Mouse (Mus musculus): ENCODE measurements around the gene Hdac5. TPM values are rescaled to one million over a fixed set of nuclear protein-coding genes. Genes with fewer than 3 reads are reported as not detected.
A peak's percentile ranks its signal among the peaks of the same experiment; 100 is the strongest.

The Hdac5 gene
- total RNA-seq, 2 experiments from 2014 or later = 286 to 315 TPM

DNA sequence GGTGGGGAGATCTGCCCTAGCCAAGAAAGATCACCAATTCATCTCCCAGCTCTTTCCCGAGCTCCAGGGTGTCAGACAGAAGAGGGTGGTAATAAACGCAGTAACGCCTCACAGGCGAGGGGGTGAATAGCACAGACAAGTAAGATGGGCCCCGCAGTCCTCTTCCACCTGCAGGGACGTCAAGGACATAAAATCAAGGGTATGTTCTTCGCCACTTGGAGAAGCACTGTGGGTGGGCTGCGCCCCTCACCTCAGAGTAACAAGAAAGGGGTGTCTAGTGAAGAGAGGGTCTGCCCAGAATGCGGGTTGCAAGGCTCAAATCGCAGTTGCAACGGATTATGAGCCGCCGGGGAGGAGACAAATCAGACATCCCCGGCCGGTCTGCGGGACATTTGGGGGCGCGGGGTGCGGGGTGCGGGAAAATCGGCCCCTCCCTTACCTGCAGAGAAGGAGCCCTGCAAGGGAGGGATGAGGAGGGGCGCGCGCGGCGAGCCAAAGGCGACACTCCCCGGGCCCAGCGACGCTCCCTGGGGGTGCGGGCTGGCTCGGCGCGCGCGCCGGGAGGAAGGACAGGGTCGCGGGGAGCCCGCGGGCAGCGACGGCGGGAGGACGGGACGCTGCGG lies 524 bp downstream of the Hdac5 start:
- no peak for DNase-seq (ENCODE audit: extremely low spot score in 1 of 2, low spot score in 2 of 2)
- Histone ChIP-seq H3K4me3 (peak overlapping the region; percentile 72), H3K27ac (peak overlapping the region; percentile 94)
- no peak; the same call in 1 of the 2 replicates for TF ChIP-seq CTCF (IDR thresholded peaks at IDR 0.05)
- intact Hi-C loops (cut with DNase I) = loop anchor here (1.0 to 2.0 kb wide), 2 partner anchors 11 to 41 kb away; partner anchors contain the start of gene G6pc3

DNA sequence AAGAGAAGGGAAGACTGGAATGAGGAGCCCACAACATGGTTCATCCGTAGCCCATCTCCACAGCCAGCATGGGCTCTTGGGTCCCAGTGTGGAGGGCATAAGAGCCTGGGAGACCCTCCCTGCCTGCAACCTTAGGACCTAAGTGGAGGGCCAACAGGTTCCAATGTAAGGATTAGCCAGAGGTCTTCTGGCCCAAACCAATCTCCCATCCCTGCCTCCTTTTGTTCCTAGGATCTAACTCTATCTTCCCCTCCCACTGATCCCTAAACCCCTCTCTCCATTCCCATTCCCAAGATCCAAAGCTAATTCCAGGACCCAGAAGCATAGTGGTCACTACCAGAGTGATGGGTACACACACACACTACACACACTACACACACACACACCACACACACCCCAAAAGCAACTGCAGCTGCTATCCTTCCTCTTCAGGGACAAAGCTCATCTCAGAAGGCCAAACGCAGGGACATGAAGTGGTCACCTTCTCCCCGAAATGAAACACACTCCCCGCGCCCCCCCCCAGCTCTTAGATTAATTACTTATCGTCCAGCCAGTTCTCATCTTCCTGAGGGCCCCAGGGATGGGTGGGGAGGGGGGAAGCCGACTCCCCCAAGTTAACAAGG lies 1.2 kb downstream of the Hdac5 start:
- intact Hi-C loops (cut with DNase I) = loop anchor here (1.0 to 2.0 kb wide), 2 partner anchors 10 to 40 kb away; partner anchors contain the start of gene G6pc3
- no peak for DNase-seq (ENCODE audit: extremely low spot score in 1 of 2, low spot score in 2 of 2)
- TF ChIP-seq CTCF (IDR thresholded peaks at IDR 0.05) = no peak
- Histone ChIP-seq H3K4me3 (peak overlapping the region; percentile 72), H3K27ac (peak overlapping the region; percentile 94)

DNA sequence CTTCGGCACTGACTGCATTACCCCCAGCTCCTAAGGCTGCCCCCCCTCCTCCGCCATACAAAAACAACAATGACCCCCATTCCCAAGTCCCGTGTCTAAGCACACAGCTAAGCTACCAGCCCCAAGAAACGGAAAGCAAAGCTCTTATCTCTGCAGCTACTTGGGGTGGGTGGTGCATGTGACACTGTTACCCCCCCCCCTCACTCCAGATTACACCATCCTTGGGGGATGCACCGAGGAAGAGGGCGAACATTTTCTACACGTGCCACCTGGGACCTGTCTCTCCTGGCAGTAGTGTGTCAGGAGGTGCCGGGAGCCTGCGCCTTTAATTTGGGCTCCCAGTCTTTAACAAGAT lies 1.8 kb downstream of the Hdac5 start:
- peak overlapping the region; percentile 63 for H3K27ac ChIP-seq
- no peak for DNase-seq (ENCODE audit: extremely low spot score in 1 of 2, low spot score in 2 of 2)
- H3K4me3 ChIP-seq = peak overlapping the region; percentile 72
- intact Hi-C loops (cut with DNase I) = loop anchor here (2.0 kb wide), 1 partner anchor 39 kb away; the partner anchor contains the start of gene G6pc3
- no peak for TF ChIP-seq CTCF (IDR thresholded peaks at IDR 0.05)

DNA sequence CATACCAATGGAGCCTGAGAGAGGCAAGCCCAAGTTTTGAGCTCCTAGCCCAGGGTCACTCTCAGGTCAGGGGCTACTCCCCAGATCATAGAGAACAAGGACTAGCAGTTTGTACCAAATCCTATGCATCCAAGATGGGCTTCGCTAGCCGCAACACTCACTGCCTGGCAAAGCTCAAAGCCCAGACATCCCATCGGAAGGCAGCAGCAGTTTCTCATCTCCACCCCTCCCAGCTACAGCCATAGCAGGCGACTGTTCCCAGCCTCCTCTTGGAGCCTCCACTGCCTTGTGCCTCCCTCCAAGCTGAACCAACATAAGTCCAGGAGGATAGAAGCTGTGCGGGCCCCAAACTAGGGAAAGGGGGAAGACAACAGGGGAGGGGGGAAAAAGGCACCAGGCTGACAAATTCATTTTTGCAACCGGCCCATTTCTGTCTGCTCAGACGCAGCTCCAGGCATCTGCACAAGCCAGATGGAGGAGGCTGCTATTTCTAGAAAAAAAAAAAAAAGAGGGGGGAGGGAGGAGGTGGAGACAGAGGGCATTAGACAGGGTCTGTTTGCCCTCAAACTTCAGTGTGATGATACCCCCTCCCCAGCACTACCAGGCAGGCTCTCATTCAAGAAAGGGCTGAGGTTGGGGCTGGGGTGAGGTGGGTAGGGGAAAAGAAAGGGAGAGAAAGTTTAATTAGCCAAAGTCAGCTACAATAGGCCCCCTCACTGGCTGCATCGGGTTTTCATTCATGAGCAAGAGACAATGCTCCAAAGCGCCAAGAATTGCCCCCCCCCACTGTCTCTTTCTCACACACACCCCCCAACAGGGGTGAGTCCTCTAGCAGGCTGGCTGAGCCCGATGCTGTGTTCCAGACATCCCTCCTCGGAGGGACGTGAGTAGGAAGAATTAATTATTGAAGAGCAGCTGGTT lies 2.4 kb downstream of the Hdac5 start:
- no peak for DNase-seq (ENCODE audit: extremely low spot score in 1 of 2, low spot score in 2 of 2)
- peak overlapping the region; percentile 72 for H3K4me3 ChIP-seq
- TF ChIP-seq CTCF (IDR thresholded peaks at IDR 0.05) = no peak
- peak overlapping the region; percentile 58; the same call in 1 of the 2 replicates for H3K27ac ChIP-seq
- intact Hi-C loops (cut with DNase I) = loop anchor here (2.0 kb wide), 1 partner anchor 39 kb away; the partner anchor contains the start of gene G6pc3

DNA sequence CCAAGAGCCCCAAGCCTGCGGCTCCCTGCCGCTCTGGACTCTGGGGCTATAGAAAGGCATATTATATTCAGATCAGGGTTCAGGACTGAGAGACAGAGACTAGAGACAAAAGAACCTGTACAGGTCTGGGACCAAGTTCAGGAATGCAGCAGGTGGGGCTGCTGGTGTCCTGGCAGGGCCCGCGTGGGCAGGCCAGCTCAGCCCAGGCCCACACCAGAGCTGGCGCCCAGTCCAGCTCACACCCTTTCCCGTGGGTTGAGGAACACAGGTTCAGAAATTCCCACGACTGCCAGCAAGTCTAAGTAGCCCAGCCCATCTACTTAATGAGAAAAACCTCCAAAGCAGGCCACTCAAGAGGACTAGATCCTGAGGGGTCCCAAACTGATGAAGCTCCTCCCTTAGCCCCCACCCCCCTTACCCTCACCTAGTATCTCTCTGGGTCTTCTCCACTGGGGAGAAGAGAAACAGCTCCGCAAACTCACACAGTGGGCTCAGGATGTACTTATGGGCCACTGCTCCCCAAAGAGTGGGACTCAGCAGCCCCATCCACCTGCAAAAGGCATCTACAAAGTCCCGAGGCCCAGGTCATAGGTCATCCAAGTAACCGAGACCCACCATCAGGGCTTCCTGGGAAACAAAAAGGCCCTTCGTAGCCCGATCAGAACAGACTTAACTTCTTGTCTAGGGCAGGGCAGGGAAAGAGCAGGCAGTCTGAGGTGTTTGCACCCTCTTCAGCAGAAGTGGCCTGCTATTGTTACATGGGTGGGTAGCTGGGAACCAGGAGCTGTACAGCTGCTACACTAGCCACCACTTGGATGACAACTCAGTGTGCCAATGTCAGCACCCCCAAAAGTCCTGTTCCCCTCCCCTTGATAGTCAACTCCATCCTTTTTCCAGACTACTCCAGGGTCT lies 3.6 kb downstream of the Hdac5 start:
- no peak overlapping the region for H3K27ac ChIP-seq
- DNase-seq (ENCODE audit: extremely low spot score in 1 of 2, low spot score in 2 of 2) = no peak
- intact Hi-C loops (cut with DNase I) = no loop called here
- H3K4me3 ChIP-seq = peak overlapping the region; percentile 72
- no peak for TF ChIP-seq CTCF (IDR thresholded peaks at IDR 0.05)

DNA sequence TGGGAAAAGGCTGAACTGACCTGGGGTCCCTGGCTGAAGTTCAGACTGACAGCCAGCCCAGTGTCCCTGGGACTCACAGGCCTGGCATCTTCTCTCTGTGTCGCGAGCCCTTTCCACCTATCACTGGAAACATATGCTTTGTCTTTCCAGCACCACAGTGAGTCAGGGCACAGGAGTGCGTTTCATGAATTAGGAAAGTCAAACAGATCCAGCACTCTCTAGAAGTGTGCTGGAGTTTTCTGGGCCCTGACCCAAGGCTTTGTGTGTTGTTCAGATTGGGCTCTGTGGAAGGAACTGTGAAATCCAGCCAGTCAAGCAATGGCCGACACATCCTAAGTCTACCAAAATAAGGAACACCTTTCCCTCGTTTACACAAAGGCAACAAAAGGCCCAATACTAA lies 4.7 kb downstream of the Hdac5 start:
- no peak overlapping the region for H3K27ac ChIP-seq
- peak overlapping the region; percentile 32; the same call in 1 of the 2 replicates for H3K4me3 ChIP-seq
- TF ChIP-seq CTCF (IDR thresholded peaks at IDR 0.05) = no peak
- intact Hi-C loops (cut with DNase I) = no loop called here
- DNase-seq (ENCODE audit: extremely low spot score in 1 of 2, low spot score in 2 of 2) = no peak

DNA sequence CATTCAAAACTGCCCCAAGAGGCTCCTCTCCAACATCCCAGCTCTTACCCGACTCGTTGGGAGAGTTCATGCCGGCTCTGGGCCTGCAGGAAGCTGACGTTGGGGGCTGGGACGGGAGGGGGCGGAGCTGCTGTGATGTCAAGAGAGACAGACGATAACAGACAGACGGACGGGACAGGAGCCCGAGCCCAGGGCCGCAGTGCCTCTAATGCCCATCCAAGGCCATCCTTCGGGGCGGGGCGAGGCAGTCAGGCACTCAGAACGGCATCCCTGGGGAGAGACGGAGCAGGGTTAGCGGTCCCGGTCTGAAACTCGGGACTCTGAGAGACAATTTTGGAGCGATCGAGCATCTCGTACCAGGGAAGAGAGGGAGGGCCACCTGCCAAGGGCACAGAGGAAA lies 5.3 kb downstream of the Hdac5 start:
- intact Hi-C loops (cut with DNase I) = no loop called here
- no peak overlapping the region for H3K27ac ChIP-seq
- TF ChIP-seq CTCF (IDR thresholded peaks at IDR 0.05) = no peak
- DNase-seq (ENCODE audit: extremely low spot score in 1 of 2, low spot score in 2 of 2) = no peak
- peak overlapping the region; percentile 32 for H3K4me3 ChIP-seq

DNA sequence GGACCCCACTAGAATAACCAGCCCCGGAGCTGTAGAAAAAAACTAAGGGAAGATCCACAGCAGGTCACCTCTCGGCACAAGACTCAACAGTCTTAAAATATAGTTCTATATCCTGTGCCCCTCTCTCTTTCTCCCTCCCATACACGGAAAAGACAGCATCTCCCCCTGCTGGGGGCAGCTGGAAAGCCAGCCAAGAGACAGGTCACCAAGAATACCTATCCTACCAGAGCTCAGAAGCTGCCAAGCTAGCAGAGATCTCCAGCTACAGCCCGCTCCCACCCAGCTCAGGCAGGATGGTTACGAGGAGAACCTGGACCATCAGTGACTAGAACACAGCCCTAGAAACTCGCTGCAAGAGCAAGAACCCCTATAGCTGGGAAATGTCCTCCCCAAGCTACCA lies 6.8 kb downstream of the Hdac5 start:
- Histone ChIP-seq H3K4me3 (no peak overlapping the region), H3K27ac (no peak overlapping the region)
- TF ChIP-seq CTCF (IDR thresholded peaks at IDR 0.05) = peak; percentile 54
- intact Hi-C loops (cut with DNase I) = no loop called here
- DNase-seq (ENCODE audit: extremely low spot score in 1 of 2, low spot score in 2 of 2) = no peak

DNA sequence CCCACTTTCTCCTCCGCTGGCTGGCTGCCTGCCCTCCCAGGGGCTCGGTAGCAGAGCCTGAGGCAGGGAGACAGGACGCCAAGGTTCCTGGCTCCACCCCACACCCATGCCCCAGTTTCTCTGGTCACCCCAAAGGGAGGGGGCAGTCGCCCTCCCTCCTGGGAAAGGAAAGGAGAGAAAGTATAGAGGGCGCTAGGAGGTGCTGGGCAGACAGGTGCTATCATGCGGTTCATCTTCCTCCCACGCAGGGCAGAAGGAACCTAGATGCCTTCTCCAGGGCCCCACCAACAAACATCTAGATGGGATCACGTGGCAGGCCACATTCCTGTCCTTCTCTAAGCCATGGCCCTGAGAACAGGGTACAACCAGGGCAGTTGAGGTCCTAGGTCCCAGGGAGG lies 8.0 kb downstream of the Hdac5 start:
- TF ChIP-seq CTCF (IDR thresholded peaks at IDR 0.05) = no peak
- intact Hi-C loops (cut with DNase I) = no loop called here
- Histone ChIP-seq H3K27ac (peak overlapping the region; percentile 63; the same call in 1 of the 2 replicates), H3K4me3 (no peak overlapping the region)
- no peak for DNase-seq (ENCODE audit: extremely low spot score in 1 of 2, low spot score in 2 of 2)

DNA sequence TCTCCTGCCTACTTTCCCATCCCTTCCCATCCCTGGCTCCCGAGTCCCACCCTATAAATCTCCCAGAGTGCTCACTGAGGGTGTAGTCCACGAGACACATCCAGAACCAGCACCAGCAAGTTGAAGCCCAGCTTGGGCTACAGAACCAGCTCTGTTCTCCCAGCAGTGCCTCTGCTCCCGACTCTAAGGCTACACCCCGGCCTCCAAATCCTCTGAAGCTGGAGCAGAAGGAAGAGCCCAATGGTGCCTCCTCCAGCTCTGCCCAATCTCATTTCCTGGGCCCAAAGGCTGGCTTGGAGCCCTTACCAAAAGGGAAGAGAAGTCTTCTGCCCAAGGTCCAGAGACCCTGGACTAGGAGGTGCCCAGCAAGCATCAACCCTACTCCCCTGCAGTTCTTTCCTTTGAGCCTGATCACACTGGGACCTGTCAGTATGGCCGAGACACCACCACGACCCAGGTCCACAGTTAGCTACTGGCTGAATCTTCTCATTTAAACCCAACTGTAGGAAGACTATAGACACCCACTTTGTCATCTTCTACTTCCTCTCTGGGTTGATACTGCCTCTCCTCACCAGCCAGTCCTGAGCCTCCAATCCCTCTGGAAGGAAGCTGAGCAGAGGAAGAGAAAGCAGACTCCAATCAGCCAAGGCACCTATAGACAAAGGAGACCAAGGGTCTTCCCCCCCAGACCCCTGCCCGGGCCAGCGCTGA lies 8.6 kb downstream of the Hdac5 start:
- intact Hi-C loops (cut with DNase I) = no loop called here
- no peak for DNase-seq (ENCODE audit: extremely low spot score in 1 of 2, low spot score in 2 of 2)

More for the DNA sequence above, 8.6 kb downstream of the Hdac5 start:
- Histone ChIP-seq H3K4me3 (no peak overlapping the region), H3K27ac (peak overlapping the region; percentile 63; the same call in 1 of the 2 replicates)
- TF ChIP-seq CTCF (IDR thresholded peaks at IDR 0.05) = no peak

Data from left cerebral cortex, adult 2 months (tissue).